Mouse (Mus musculus): Measurements from ENCODE around the gene Wdr75.
A peak's percentile ranks its signal among the peaks of the same experiment; 100 is the strongest.

DNA sequence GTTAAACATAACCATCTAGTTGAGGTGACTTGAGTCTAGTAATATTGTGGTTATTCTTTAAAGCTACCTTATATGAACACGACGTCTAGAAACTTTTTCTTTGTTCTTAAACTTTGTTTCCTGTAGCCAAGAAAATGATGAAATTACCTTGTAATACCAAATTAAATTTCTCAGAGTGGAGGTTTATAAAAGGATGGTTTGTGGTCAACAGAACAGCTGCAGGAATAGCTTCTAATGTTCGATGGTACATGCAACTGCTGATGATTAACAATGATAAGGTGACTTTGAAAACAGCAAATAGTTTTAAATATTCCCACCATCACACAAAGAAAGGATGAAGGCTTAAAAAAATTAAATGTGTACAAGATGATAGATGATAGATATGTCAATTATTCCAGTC lies 30.7 kb downstream of the Wdr75 start:
- TF ChIP-seq MYOG (IDR thresholded peaks at IDR 0.05; ENCODE audit: control insufficient read depth in 1 of 3, insufficient read depth in 1 of 3, insufficient read length in 2 of 3, low read depth in 2 of 3) (peak in 2 of 3 experiments; percentile 9 to 37), POLR2AphosphoS2 (IDR thresholded peaks at IDR 0.05; ENCODE audit: insufficient read length, low read depth) (no peak), USF1 (IDR thresholded peaks at IDR 0.05; ENCODE audit: low read depth) (no peak), POLR2A (IDR thresholded peaks at IDR 0.05; ENCODE audit: insufficient read length, low read depth) (no peak), TCF12 (IDR thresholded peaks at IDR 0.05; ENCODE audit: insufficient read depth, poor library complexity, severe bottlenecking) (peak; percentile 11), REST (IDR thresholded peaks at IDR 0.05; ENCODE audit: insufficient read depth, insufficient read length) (no peak), SRF (IDR thresholded peaks at IDR 0.05; ENCODE audit: control insufficient read depth, insufficient read length, low read depth) (no peak), MAX (IDR thresholded peaks at IDR 0.05; ENCODE audit: low read depth) (no peak), E2F4 (IDR thresholded peaks at IDR 0.05; ENCODE audit: insufficient read depth) (no peak), CEBPB (IDR thresholded peaks at IDR 0.05; ENCODE audit: insufficient read depth, poor library complexity, severe bottlenecking) (peak; percentile 86)
